Mouse (Mus musculus): Measurements from ENCODE around the gene Unc45a. TPM values are rescaled to one million over a fixed set of nuclear protein-coding genes. Genes with fewer than 3 reads are reported as not detected.
A peak's percentile ranks its signal among the peaks of the same experiment; 100 is the strongest.

Unc45a gene
- polyA plus RNA-seq, 1 experiment = 37.4 TPM

DNA sequence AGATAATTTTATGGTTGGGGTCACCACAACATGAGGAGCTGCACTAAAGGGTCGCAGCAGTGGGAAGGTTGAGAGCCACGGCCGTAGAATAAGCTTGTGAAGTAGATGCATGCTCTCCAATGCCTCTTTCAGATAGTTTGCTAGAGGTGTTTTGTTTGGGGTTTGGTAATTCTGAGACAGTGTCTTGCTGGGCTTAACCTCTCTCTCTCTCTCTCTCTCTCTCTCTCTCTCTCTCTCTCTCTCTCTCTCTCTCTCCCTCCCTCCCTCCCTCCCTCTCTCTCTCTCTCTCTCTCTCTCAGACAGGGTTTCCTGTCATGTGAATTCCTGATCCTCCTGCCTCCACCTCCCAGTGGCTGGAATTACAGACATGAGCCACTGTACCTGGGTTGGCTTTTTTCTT lies 33.9 kb upstream of the Unc45a start:
- Histone ChIP-seq H3K36me3 (replicated peaks; ENCODE audit: low read length) (peaks cover 37% of the 10 kb centered on the region), H3K4me3 (replicated peaks) (peak overlapping the region; percentile 85), H3K27me3 (replicated peaks) (no peaks in the 10 kb centered on the region), H3K9me3 (no peaks in the 10 kb centered on the region), H3K4me1 (peaks cover 86% of the 10 kb centered on the region)
- no peak for TF ChIP-seq FLI1 (IDR thresholded peaks at IDR 0.05; ENCODE audit: low read length)
- no peak for TF ChIP-seq GATA1 (IDR thresholded peaks at IDR 0.05; ENCODE audit: borderline replicate concordance, low read length)

DNA sequence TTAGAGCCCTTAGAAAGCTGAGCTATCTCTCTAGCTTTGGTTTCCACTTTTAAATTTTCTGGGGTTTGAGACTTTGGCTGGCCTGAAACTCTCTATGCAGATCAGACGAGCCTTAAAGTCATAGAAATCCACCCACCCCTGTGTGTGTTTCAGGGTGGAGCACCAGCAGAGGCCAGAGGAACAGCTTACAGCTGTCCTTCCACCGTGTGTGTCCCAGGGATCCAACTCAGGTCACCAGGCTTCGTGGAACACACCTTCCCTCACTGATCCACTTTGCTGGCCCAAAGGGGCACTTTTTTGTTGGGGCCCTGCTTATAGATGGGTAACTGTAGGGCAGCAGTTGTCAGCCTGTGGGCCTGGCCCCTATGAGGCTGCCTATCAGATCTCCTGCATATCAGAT lies 33.5 kb upstream of the Unc45a start:
- H3K36me3 ChIP-seq (replicated peaks; ENCODE audit: low read length) = peaks cover 35% of the 10 kb centered on the region
- H3K9me3 ChIP-seq = no peaks in the 10 kb centered on the region
- H3K4me1 ChIP-seq = peaks cover 86% of the 10 kb centered on the region
- H3K27me3 ChIP-seq (replicated peaks) = no peaks in the 10 kb centered on the region
- no peak for TF ChIP-seq FLI1 (IDR thresholded peaks at IDR 0.05; ENCODE audit: low read length)
- no peak for TF ChIP-seq GATA1 (IDR thresholded peaks at IDR 0.05; ENCODE audit: borderline replicate concordance, low read length)
- peak overlapping the region; percentile 51 for H3K4me3 ChIP-seq (replicated peaks)

DNA sequence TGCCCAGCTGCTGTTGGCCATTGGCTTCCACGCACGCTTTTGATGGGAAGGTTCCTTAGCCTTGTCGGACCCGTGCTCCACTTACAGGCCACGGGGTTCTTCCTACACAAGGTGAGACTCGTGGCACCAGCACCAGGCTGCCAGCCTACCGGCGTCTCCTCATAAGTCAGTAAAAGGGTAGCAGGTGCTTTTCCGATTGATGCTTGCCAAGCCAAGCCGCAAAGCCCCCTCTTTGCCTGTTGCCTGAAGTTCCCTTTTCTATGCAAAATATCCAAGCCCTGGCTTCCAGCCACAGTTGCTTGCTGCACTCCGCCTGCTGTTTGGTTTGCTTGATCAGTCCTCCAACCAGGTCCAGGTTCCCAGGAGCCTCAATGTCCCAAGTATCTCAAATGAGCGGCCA lies 33.0 kb upstream of the Unc45a start:
- H3K27me3 ChIP-seq (replicated peaks) = no peaks in the 10 kb centered on the region
- peaks cover 35% of the 10 kb centered on the region for H3K36me3 ChIP-seq (replicated peaks; ENCODE audit: low read length)
- no peak for TF ChIP-seq FLI1 (IDR thresholded peaks at IDR 0.05; ENCODE audit: low read length)
- no peak for TF ChIP-seq GATA1 (IDR thresholded peaks at IDR 0.05; ENCODE audit: borderline replicate concordance, low read length)
- H3K9me3 ChIP-seq = no peaks in the 10 kb centered on the region
- peaks cover 89% of the 10 kb centered on the region for H3K4me1 ChIP-seq
- no peak overlapping the region for H3K4me3 ChIP-seq (replicated peaks)

DNA sequence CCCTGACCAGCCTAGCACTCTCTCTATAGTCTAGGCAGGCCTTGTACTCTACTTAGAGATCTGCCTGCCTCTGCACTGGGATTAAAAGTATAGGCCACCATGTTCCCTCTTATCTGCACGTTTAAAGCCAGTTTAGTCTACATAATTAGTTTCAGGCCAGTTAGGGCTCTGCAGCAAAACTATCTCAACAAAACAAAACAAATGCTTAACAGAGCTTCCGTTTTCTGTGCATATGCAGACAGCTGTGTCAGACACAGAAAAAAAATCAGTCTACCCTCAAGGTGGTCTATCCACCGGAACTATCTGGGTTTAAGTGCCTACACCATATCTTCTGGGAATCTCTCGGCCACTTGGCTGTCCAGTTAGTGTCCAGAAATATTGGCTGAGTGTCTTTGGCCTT lies 32.5 kb upstream of the Unc45a start:
- peak overlapping the region; percentile 6 for H3K4me3 ChIP-seq (replicated peaks)
- no peaks in the 10 kb centered on the region for H3K27me3 ChIP-seq (replicated peaks)
- TF ChIP-seq FLI1 (IDR thresholded peaks at IDR 0.05; ENCODE audit: low read length) (no peak), GATA1 (IDR thresholded peaks at IDR 0.05; ENCODE audit: borderline replicate concordance, low read length) (no peak)
- peaks cover 34% of the 10 kb centered on the region for H3K36me3 ChIP-seq (replicated peaks; ENCODE audit: low read length)
- peaks cover 89% of the 10 kb centered on the region for H3K4me1 ChIP-seq
- H3K9me3 ChIP-seq = no peaks in the 10 kb centered on the region

DNA sequence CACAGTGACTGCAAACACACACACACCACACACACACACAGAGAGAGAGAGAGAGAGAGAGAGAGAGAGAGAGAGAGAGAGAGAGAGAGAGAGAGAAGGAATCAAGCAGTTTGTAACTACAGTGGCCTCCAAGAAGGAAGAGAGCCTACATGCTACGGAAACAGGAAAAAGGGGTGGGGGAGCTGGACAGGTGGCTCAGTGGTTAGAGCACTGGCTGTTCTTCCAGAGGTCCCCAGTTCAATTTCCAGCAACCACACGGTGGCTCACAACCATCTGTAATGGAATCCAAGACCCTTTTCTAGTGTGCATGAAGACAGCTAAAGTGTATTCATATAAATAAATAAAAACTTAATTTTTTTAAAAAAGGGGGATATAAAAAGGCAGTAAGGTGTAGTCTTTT lies 31.9 kb upstream of the Unc45a start:
- no peak overlapping the region for H3K4me3 ChIP-seq (replicated peaks)
- H3K27me3 ChIP-seq (replicated peaks) = no peaks in the 10 kb centered on the region
- no peak for TF ChIP-seq FLI1 (IDR thresholded peaks at IDR 0.05; ENCODE audit: low read length)
- no peak for TF ChIP-seq GATA1 (IDR thresholded peaks at IDR 0.05; ENCODE audit: borderline replicate concordance, low read length)
- H3K4me1 ChIP-seq = peaks cover 92% of the 10 kb centered on the region
- peaks cover 34% of the 10 kb centered on the region for H3K36me3 ChIP-seq (replicated peaks; ENCODE audit: low read length)
- H3K9me3 ChIP-seq = no peaks in the 10 kb centered on the region

DNA sequence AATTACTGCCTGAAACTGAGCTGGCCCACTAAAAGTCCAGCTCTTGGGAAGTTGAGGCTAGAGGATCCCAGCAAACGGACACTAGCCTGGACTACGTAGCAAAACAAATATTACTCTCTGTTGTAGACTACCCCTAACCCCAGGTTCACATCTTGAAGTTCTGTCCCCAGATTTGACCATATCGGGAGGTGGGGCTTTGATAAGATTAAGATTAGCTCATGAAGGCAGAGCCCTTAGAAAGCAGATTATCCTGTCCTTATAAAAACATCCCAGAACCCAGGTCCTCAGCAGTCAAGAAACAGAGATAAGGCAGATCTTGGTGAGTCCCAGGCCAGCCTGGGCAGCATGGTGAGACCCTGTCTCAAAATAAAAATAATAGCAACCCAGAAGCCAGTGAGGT lies 31.4 kb upstream of the Unc45a start:
- Histone ChIP-seq H3K36me3 (replicated peaks; ENCODE audit: low read length) (peaks cover 34% of the 10 kb centered on the region), H3K4me3 (replicated peaks) (no peak overlapping the region), H3K27me3 (replicated peaks) (no peaks in the 10 kb centered on the region), H3K9me3 (no peaks in the 10 kb centered on the region), H3K4me1 (peaks cover 92% of the 10 kb centered on the region)
- TF ChIP-seq GATA1 (IDR thresholded peaks at IDR 0.05; ENCODE audit: borderline replicate concordance, low read length) (no peak), FLI1 (IDR thresholded peaks at IDR 0.05; ENCODE audit: low read length) (no peak)

DNA sequence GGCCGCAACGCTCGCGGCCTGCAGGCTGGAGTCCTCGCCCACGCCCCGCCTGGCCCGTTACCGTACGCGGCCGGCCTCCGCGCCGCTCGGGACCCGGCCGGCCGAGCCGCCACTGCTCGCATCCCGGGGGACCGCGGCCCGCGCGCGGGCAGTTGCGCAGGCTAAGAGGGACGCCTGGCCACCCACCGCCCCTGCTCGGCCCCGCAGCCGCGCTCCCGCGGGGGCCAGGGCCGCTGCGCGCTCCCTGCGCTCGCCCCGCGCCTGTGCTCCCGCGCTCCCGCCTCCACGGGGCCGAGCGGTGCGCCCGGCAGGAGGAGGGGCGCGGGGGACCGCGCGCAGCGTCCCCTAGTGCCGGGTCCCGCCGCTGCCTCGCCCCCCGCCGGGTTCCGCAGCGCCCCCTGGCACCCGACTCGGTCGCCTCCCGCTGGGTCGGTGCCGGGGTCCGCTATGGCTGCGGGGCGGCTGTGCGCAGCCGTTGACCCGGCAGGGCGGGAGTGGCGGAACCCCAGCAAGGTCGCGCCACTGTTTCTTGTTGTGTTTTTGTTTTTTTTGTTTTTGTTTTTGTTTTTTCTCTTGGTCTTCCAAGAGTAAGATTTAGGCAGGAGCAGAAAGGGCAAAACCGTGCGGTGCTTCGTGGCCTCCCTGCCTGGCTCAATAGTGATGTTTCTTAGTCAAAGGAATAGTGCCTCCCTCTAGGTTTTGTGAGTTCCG lies 30.4 kb upstream of the Unc45a start, which contains the start of gene Man2a2:
TSS of gene Man2a2 (minus strand) at position 335 of the 711 bp plus-strand sequence.
- TF ChIP-seq FLI1 (IDR thresholded peaks at IDR 0.05; ENCODE audit: low read length) (no peak), GATA1 (IDR thresholded peaks at IDR 0.05; ENCODE audit: borderline replicate concordance, low read length) (no peak)
- peaks cover 34% of the 10 kb centered on the region for H3K36me3 ChIP-seq (replicated peaks; ENCODE audit: low read length)
- no peaks in the 10 kb centered on the region for H3K27me3 ChIP-seq (replicated peaks)
- H3K9me3 ChIP-seq = no peaks in the 10 kb centered on the region
- peaks cover 92% of the 10 kb centered on the region for H3K4me1 ChIP-seq
- H3K4me3 ChIP-seq (replicated peaks) = peak within 1 kb of the TSS; percentile 97

DNA sequence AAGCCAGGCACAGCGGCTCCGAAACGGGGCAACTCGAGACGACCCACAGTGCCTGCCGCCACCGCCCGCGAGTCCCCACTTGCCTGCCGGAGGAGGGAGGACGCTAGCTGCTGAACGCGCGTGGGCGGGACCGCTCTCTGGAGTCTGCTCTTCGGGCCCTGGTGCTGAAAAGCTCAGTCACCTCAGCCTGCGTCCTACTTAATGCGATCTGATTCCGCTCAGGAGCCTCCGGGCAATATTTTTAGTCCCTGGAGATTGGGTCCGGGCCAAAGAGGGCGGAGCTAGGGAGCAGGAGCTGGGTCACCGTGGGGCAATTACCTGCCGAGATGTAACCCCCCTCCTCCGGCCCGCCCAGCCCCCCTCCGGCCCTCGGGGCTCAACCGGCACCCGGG lies 29.8 kb upstream of the Unc45a start:
- TF ChIP-seq GATA1 (IDR thresholded peaks at IDR 0.05; ENCODE audit: borderline replicate concordance, low read length) (no peak), FLI1 (IDR thresholded peaks at IDR 0.05; ENCODE audit: low read length) (no peak)
- Histone ChIP-seq H3K9me3 (no peaks in the 10 kb centered on the region), H3K27me3 (replicated peaks) (no peaks in the 10 kb centered on the region), H3K4me1 (peaks cover 91% of the 10 kb centered on the region), H3K4me3 (replicated peaks) (peak overlapping the region; percentile 97), H3K36me3 (replicated peaks; ENCODE audit: low read length) (peaks cover 38% of the 10 kb centered on the region)

DNA sequence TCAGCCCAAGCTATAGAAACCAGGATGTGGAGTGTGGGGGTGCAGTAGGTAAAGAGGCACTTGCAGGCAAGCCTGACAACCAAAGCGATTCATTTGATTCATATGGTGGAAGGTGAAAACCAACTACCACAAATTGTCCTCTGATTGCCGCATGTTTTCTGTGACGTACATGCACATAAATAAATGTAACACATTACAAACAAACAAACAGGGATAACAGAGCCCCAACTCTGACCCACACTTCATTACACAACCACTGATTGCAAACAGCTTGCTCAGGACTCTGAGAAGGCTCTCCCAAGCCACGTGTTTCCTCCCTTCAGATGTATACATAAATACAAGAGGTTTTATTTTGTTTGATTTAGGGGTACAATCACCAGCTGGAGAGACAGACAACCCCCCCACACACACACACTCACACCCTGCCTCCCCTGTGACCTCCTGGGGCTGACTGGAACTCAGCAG lies 29.2 kb upstream of the Unc45a start:
- Histone ChIP-seq H3K9me3 (no peaks in the 10 kb centered on the region), H3K4me3 (replicated peaks) (peak overlapping the region; percentile 97), H3K4me1 (peaks cover 84% of the 10 kb centered on the region), H3K36me3 (replicated peaks; ENCODE audit: low read length) (peaks cover 41% of the 10 kb centered on the region), H3K27me3 (replicated peaks) (no peaks in the 10 kb centered on the region)
- TF ChIP-seq FLI1 (IDR thresholded peaks at IDR 0.05; ENCODE audit: low read length) (no peak), GATA1 (IDR thresholded peaks at IDR 0.05; ENCODE audit: borderline replicate concordance, low read length) (no peak)

DNA sequence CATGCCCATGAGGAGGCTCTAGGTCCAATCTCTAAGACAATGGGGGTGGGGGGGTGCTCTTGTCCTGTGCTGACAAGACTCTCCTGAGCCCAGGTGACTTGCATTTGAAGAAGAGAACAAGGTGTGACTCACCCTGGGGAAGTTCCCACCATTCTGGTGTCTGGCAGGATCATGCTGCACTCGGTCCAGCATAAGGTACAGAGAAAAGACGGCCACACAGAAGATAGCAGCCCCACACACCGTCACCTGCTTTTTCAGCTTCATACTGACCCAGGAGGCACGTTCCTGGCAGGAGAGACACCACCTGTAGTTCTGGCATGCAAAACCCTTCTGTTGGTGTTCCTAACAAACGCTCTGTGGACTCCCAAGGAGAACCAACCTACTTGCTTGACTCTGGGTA lies 28.7 kb upstream of the Unc45a start:
- TF ChIP-seq GATA1 (IDR thresholded peaks at IDR 0.05; ENCODE audit: borderline replicate concordance, low read length) (no peak), FLI1 (IDR thresholded peaks at IDR 0.05; ENCODE audit: low read length) (no peak)
- peak overlapping the region; percentile 97 for H3K4me3 ChIP-seq (replicated peaks)

More for the DNA sequence above, 28.7 kb upstream of the Unc45a start:
- Histone ChIP-seq H3K27me3 (replicated peaks) (no peaks in the 10 kb centered on the region), H3K36me3 (replicated peaks; ENCODE audit: low read length) (peaks cover 46% of the 10 kb centered on the region), H3K4me1 (peaks cover 79% of the 10 kb centered on the region), H3K9me3 (no peaks in the 10 kb centered on the region)
